Mouse (Mus musculus) ovary, adult 2 months (tissue): ENCODE data around the gene Eda2r. TPM values are rescaled to one million over a fixed set of nuclear protein-coding genes. Genes with fewer than 3 reads are reported as not detected.

Experiments
- polyA plus RNA-seq: library from polyadenylated mRNA; depleted of rRNA; stranded (reverse); fragments of >200 nt; gene quantifications from 2 replicates; pipeline ENCODE4 v1.2.3, GENCODE M21; 2012; rRNA removed

Gene Eda2r
- 2.6 and 2.9 TPM in 2 replicates for polyA plus RNA-seq

GRCm38 (mm10) chrX:97377065-97377421 is at the start of gene Eda2r:
Gene Eda2r (minus strand): TSS chrX:97377216.

